Mouse (Mus musculus): Measurements from ENCODE around the gene Tbx3. TPM values are rescaled to one million over a fixed set of nuclear protein-coding genes. Genes with fewer than 3 reads are reported as not detected.

Tbx3 gene
- polyA plus RNA-seq, 1 experiment from 2014 or later: 58.3 TPM

DNA sequence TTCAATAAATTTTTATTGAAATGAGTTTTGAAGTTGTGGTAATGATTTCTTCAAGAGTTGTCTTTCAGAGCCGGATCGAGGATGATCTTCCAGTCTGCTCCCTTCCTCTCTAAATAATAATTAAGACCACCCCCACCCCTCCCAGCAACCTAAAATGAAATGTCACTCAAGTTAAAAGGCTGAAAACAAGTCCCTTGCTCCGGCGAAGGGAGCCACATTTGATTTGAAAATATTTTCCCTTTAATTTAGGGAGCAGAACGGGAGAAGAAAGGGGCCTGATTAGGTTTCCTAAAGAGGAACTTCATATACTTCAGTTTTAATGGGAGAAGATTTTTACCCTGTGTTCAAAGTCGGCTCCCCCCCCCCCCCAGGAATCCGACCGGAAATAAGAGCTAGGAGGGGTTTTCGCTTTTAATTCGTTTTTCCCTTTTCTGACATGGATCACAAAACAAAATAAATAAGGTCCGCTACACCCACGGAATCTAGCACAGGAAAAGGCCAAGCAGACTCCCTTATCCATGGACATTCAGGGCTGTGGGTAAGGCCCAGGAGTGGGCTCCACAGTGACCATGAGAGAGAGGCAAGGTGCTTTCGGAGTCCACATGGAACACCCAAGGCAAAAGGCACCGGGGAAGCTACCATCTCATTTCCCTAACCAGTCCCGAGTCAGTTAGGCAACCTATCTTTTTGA is 14.4 kb downstream of the Tbx3 start:
- under 1% methylated on average over 15 of the region's 15 CpGs for WGBS
- Histone ChIP-seq H3K9me3 (no peaks in the 10 kb centered on the region), H3K27me3 (replicated peaks; ENCODE audit: low read depth, poor library complexity, severe bottlenecking) (peaks cover 100% of the 10 kb centered on the region), H3K27ac (replicated peaks) (peak overlapping the region; percentile 87; the same call in 1 of the 2 replicates), H3K36me3 (replicated peaks) (peaks cover 33% of the 10 kb centered on the region), H3K4me3 (peak overlapping the region; percentile 51), H3K4me1 (peaks cover 95% of the 10 kb centered on the region)
- peak; percentile 67 for DNase-seq (ENCODE audit: low spot score)

DNA sequence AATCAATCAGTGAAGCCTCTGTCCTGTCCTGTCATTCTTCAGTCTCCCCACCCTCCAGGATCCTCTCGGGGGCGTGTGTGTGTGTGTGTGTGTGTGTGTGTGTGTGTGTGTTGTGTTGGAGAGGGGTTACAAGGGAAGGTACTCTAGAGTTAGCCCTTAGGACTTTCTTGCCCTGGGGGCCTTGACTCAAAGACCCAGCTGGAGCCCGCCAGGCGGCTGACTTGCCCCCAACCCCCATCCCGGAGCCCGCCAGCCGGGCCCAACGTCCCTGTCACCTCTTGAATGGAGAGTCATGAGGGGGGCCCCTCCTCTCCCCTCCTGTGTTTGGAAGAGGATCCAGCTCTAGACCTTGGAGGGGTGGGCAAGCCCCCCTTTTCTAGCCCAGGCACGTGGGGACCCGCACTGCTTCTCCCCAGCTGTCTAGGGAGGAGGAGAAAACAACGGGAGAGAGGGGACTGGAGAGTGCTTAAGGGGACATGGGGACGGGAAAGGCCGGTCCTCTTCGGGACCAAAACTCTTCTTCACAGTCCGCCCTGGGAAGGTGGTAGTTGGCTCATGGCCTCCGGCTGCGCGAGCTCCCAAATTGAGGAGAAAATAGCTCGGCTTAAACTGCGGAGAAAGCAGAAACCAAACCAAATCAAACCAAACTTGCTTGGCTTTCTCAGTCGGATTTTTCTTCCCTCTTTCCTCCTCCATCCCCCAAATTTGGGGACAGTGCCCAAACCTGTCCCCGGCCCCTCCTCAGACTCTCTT is 15.2 kb downstream of the Tbx3 start:
- Histone ChIP-seq H3K4me1 (peaks cover 95% of the 10 kb centered on the region), H3K27me3 (replicated peaks; ENCODE audit: low read depth, poor library complexity, severe bottlenecking) (peaks cover 100% of the 10 kb centered on the region), H3K36me3 (replicated peaks) (peaks cover 26% of the 10 kb centered on the region), H3K27ac (replicated peaks) (peak overlapping the region; percentile 87), H3K9me3 (no peaks in the 10 kb centered on the region), H3K4me3 (peak overlapping the region; percentile 51)
- DNase-seq (ENCODE audit: low spot score): peak; percentile 78
- WGBS: under 1% methylated on average over 22 of the region's 22 CpGs

DNA sequence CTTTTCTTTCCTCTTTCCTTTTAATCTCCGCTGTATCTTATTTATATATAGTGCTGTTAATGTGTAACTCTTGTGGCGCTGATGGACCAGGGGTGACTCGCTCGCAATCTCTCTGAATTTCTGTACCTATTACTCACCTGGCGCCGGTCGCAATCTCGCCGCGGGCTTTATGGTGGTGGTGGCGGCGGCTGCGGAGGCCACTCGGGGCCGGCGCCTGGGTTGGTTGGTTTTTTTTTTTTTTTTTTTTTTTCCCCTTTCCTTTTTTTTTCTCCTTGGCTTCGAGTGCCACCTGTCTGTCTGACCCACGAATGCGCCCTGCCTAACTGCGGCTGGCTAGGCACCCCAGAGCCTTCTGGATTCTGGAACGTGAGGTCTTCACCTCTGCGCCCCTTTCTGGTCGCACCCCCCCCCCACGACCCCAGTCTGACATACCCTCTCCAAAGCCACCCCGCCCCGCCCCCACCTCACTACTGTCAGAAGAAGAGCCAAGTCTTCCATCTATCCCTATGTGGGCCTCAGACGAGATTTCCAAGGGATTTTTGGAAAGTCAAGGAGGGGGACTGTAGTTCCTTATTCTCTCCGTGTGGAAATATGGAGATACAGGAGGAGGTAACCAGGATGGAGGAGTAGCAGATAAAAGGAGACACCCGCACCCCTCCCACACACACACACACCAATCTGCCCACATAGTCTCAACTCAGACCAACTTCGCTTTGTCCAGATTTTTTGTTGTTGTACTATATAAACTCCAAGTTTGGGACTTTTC is 15.9 kb downstream of the Tbx3 start:
- WGBS: 1% methylated on average over 30 of the region's 30 CpGs
- peak; percentile 70 for DNase-seq (ENCODE audit: low spot score)
- peak overlapping the region; percentile 87 for H3K27ac ChIP-seq (replicated peaks)
- H3K4me1 ChIP-seq: peaks cover 93% of the 10 kb centered on the region
- H3K27me3 ChIP-seq (replicated peaks; ENCODE audit: low read depth, poor library complexity, severe bottlenecking): peaks cover 98% of the 10 kb centered on the region
- no peaks in the 10 kb centered on the region for H3K9me3 ChIP-seq
- H3K4me3 ChIP-seq: peak overlapping the region; percentile 51
- peaks cover 18% of the 10 kb centered on the region for H3K36me3 ChIP-seq (replicated peaks)

DNA sequence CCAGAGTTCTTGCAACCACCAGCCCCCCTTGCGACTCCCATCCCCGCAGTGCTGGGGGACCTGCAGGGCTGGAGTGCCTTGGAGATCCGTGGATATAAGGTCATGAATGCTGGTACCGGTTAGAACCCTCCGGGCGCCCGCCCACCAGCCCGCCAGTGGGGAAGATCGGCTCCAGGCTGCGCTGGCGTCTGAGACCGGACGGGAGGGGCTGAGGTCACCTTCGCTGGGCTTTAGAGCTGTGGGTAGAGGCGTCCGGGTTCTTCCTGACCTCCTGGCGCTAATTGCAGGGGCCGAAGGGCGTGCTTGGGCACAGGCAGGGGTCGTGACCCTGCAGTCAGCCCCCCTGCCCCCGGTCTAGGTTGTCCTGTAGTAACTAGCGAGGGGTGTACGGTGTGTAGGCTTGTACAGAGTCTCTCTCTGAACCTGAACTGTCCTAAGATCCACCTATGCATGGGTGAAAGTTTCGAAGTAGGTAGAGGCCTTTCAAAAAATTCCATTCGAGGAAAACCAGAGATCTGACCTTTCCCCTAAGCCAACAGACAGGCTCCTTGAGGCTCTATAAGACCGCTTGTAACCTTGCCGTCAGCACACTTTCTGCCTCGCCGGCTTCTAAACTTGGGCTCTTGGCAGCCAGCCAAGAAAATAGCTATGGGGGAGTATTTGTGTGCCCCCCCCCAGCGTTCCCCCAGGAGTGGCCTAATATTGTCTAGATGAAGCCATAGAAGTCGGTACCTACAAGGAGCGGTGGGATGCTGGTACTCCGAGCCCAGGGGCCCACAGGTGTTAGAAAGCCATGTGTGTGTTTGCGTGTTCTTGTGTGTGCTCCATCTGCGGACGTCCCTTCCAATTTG is 16.8 kb downstream of the Tbx3 start:
- DNase-seq (ENCODE audit: low spot score): peak; percentile 67
- Histone ChIP-seq H3K36me3 (replicated peaks) (peaks cover 10% of the 10 kb centered on the region), H3K27ac (replicated peaks) (peak overlapping the region; percentile 87), H3K4me3 (peak overlapping the region; percentile 51), H3K4me1 (peaks cover 85% of the 10 kb centered on the region), H3K27me3 (replicated peaks; ENCODE audit: low read depth, poor library complexity, severe bottlenecking) (peaks cover 98% of the 10 kb centered on the region), H3K9me3 (no peaks in the 10 kb centered on the region)
- WGBS: 3% methylated on average over 36 of the region's 36 CpGs

DNA sequence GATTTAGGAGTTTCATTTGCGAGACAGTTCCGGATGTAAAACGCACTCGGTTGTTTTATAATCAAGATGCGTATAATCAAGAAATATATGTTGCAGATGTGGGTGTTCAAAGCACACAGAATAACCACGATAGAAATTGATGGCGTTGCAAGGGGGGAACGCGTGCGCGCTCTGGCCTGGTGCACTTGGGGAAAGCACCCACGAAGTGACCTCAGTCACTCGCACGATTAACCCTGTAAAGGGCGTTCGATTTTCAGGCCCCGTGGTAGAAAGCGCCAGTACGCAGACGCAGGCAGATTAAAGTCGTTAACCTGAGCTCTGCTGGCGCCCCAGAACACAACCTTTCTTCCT is 17.4 kb downstream of the Tbx3 start:
- peak; percentile 65 for DNase-seq (ENCODE audit: low spot score)
- H3K36me3 ChIP-seq (replicated peaks): peaks cover 4% of the 10 kb centered on the region
- 5% methylated on average over 22 of the region's 22 CpGs for WGBS
- peak overlapping the region; percentile 51 for H3K4me3 ChIP-seq
- H3K27ac ChIP-seq (replicated peaks): peak overlapping the region; percentile 87
- no peaks in the 10 kb centered on the region for H3K9me3 ChIP-seq
- peaks cover 98% of the 10 kb centered on the region for H3K27me3 ChIP-seq (replicated peaks; ENCODE audit: low read depth, poor library complexity, severe bottlenecking)
- H3K4me1 ChIP-seq: peaks cover 79% of the 10 kb centered on the region

DNA sequence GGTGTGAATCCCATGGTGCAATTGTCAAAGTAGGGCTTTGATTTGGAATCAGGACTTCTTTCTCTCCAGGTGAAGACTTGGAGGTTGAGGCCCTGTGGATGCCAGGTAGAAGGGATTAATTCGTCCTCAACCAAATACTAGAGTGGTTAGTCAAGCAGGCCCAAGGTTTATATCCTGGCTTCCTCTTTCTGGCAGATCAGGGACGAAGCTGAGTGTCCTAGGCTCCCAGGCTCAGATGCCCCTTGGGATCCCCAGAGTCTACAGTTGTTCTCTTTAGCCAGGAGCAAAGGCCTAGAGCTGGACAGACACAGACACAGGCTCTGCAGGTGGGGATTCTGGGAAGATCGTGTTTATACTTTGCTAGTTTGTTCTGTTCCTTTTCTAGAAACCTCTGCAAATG is 17.8 kb downstream of the Tbx3 start:
- H3K27me3 ChIP-seq (replicated peaks; ENCODE audit: low read depth, poor library complexity, severe bottlenecking): peaks cover 98% of the 10 kb centered on the region
- WGBS: 5% methylated on average over 3 of the region's 3 CpGs
- H3K36me3 ChIP-seq (replicated peaks): no peaks in the 10 kb centered on the region; the same call in 1 of the 2 replicates
- H3K9me3 ChIP-seq: no peaks in the 10 kb centered on the region
- H3K4me1 ChIP-seq: peaks cover 75% of the 10 kb centered on the region
- peak; percentile 23 for DNase-seq (ENCODE audit: low spot score)
- H3K4me3 ChIP-seq: peak overlapping the region; percentile 24; the same call in 1 of the 2 replicates
- H3K27ac ChIP-seq (replicated peaks): peak overlapping the region; percentile 87

DNA sequence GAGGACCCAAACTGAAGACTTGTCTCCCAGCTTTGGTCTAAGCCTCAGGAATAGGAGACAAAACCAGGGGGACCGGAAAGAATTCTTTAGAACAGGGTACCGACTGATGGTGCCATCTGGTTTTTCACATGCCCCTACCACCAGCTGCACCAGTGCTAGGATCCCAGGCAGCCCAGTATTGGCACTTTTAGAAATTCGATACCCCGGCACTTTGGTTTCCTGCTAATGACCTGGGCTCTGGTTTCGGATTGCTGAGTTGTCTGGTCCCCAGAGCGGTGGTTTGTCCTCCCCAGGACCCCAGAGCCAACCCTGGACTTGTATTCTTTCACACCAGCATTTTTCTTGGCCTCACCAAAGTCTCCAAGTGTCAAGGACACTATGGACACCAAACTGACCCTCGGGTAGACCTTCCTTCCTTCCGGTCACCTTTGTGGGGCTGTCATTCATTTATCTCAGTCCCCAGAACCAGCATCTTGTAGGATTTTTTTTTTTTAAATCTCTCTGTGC is 18.5 kb downstream of the Tbx3 start:
- Histone ChIP-seq H3K36me3 (replicated peaks) (no peaks in the 10 kb centered on the region), H3K9me3 (no peaks in the 10 kb centered on the region), H3K4me3 (peak overlapping the region; percentile 8; the same call in 1 of the 2 replicates), H3K27me3 (replicated peaks; ENCODE audit: low read depth, poor library complexity, severe bottlenecking) (peaks cover 98% of the 10 kb centered on the region), H3K27ac (replicated peaks) (peak overlapping the region; percentile 87), H3K4me1 (peaks cover 73% of the 10 kb centered on the region)
- 12% methylated on average over 8 of the region's 8 CpGs for WGBS
- peak; percentile 54 for DNase-seq (ENCODE audit: low spot score)

DNA sequence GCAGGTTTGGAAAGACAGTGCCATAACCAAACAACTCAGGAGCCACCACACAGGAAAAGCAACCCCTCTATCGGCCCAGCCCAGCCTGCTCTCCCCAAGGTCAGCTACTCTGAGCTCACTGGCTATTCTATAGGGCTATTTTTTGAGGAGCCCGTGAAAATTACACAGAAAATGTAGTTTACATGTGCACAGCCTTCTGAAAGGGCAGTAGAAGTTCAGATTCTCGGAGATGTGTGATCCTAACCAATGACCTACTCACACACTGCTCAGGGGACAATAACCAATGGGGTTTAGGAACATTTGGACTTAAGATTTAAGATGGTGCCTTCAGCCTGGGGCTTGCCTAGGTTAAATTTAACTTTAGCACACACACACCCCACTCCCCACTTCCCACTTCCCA is 19.0 kb downstream of the Tbx3 start:
- Histone ChIP-seq H3K4me1 (peaks cover 74% of the 10 kb centered on the region), H3K9me3 (no peaks in the 10 kb centered on the region), H3K4me3 (peak overlapping the region; percentile 8; the same call in 1 of the 2 replicates), H3K36me3 (replicated peaks) (no peaks in the 10 kb centered on the region), H3K27me3 (replicated peaks; ENCODE audit: low read depth, poor library complexity, severe bottlenecking) (peaks cover 97% of the 10 kb centered on the region), H3K27ac (replicated peaks) (peak overlapping the region; percentile 60)
- no peak for DNase-seq (ENCODE audit: low spot score)
- WGBS: 35% methylated on average over 3 of the region's 3 CpGs

DNA sequence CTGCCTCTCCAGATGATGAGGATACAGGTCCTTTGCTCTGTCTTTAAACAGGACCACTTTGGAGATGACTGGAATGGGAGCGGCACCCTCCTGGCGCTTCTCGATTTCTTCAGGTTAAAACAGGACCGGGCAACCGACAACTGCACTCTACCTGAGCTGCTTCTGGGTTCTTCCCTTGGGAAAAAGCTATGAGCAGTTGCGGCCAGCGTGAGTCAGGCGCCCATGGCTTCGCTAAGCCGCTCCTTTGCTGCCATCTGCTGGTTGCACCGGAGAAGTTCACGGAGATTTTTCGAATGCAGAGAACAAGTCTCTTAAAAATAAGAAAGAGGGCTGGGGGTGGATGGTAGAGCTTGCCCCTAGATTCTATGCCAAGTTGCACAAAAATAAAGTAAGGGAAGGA is 20.6 kb downstream of the Tbx3 start:
- Histone ChIP-seq H3K27ac (replicated peaks) (no peak overlapping the region), H3K27me3 (replicated peaks; ENCODE audit: low read depth, poor library complexity, severe bottlenecking) (peaks cover 88% of the 10 kb centered on the region), H3K36me3 (replicated peaks) (no peaks in the 10 kb centered on the region), H3K4me1 (peaks cover 75% of the 10 kb centered on the region), H3K4me3 (0 out of 2 replicates have a peak overlapping the region, but pooled peaks have one; percentile 13), H3K9me3 (no peaks in the 10 kb centered on the region)
- under 1% methylated on average over 13 of the region's 13 CpGs for WGBS
- peak; percentile 83 for DNase-seq (ENCODE audit: low spot score)

DNA sequence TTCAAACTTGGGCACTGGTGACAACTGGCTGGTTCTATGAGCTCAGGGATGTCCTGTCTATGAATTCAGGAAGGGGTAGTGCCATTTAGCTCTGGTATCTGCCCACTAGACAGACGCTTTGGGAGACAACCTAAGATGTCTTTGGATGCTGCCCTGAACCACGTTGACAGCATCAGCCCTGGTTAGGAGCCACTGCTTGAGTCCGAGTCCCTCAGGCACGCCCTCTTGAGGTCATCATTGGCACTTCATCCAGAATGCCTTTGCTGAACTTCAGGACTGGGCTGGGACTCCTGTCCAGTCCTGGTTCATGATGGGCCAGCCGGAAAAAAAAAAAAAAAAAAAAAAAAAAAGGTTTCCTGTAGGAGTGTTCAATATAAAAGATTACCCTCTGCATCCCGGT is 22.0 kb downstream of the Tbx3 start:
- DNase-seq (ENCODE audit: low spot score): no peak
- Histone ChIP-seq H3K4me1 (peaks cover 64% of the 10 kb centered on the region), H3K9me3 (no peaks in the 10 kb centered on the region), H3K27ac (replicated peaks) (no peak overlapping the region), H3K36me3 (replicated peaks) (no peaks in the 10 kb centered on the region), H3K27me3 (replicated peaks; ENCODE audit: low read depth, poor library complexity, severe bottlenecking) (peaks cover 88% of the 10 kb centered on the region), H3K4me3 (no peak overlapping the region)
- 32% methylated on average over 6 of the region's 6 CpGs for WGBS

DNA sequence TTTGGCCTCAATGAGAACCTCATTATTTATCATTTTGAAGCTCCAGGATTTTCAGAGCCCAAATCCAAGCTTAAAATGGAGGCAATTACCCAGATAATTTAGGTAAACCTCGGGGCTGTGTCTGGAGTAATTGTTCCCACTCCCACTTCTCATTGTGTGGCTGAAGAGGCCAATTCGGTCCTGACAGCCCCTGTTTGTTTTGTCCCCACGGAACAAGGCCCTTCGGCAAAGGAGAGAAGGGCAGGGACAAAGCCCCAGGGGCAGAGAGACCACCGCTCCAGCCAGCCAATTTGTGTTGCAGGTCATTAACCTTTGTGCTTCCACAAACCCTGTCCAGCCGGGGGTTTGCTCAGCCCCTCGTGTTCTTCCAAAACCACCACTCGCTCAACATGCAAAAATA is 24.4 kb downstream of the Tbx3 start:
- 6% methylated on average over 8 of the region's 8 CpGs for WGBS
- H3K4me3 ChIP-seq: no peak overlapping the region
- no peaks in the 10 kb centered on the region for H3K36me3 ChIP-seq (replicated peaks)
- H3K9me3 ChIP-seq: no peaks in the 10 kb centered on the region
- peak overlapping the region; percentile 70; the same call in 1 of the 2 replicates for H3K27ac ChIP-seq (replicated peaks)
- peak; percentile 60 for DNase-seq (ENCODE audit: low spot score)
- peaks cover 39% of the 10 kb centered on the region for H3K4me1 ChIP-seq
- H3K27me3 ChIP-seq (replicated peaks; ENCODE audit: low read depth, poor library complexity, severe bottlenecking): peaks cover 82% of the 10 kb centered on the region

All from embryonic facial prominence, embryonic 10.5 days (tissue).